Mouse (Mus musculus) gastrocnemius, postnatal 25 days (tissue): ENCODE measurements around the gene Gm10577. TPM values are rescaled to one million over a fixed set of nuclear protein-coding genes. Genes with fewer than 3 reads are reported as not detected.

Source experiments
- DNase-seq: peaks from one replicate; pipeline ENCODE4 v3.0.0; 2022
- total RNA-seq, 2 experiments: library from RNA; stranded (reverse); gene quantifications; 1 replicate in 1 of 2; 2 replicates in 1 of 2; pipeline ENCODE4 v1.2.3; 2021

Gm10577 gene
- total RNA-seq, 2 experiments from 2014 or later: not detected

DNA sequence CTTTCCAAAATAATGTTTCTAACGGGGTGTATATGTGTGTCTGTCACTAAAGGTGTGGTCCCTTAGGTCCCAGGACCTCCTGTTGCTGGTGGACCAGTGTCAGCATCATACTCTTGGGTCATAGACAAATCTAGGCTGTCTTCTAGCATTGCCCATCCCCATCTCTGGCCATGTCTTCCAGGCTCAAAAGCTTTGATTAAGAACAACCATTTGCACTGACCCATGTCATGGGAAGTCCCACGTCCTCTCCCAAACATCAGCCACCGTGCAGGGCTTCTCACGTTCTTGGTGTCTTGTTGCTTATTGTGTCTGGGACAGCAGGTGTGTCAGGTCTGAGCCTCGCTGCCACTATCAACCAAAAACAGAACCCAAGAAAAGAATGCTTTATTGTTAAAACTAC, 24.9 kb downstream of the Gm10577 start:
- no peak for DNase-seq

DNA sequence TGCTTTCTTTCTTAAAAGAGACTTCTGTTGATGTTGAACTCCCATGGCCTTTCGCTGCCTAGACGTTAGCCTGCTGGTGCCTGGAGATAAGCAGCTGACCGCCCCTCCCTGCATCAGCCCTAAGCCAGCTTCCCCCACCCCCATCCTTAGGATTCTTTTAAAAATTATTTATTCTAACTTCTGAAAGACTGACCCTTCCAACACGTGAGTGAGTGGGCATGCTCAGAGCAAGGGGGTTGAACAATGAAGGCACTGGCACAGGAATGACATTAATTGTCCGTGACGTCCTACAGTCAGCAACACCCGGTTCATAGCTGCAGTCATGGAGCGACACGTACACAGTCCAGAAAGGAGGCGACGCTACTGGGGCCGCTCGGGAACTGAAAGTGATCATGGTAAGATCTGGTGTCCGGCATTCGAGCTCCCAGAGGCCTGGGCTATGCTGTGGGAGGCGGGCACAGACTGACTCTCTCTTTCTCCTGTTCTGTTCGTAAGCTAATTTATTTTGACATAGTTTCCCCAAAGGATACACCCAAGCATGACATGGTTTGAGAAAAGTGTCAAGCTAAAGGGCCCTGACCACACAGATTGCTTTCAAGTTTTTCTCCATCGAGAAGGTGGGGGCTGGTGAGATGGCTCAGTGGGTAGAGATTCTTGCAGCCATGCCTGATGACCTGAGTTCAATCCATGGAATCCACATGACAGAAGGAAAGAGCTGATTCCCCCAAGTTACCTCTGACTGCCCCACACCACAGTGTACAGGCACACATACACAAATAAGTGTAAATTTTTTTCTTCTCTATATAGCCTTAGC, 25.8 kb downstream of the Gm10577 start:
- no peak for DNase-seq

DNA sequence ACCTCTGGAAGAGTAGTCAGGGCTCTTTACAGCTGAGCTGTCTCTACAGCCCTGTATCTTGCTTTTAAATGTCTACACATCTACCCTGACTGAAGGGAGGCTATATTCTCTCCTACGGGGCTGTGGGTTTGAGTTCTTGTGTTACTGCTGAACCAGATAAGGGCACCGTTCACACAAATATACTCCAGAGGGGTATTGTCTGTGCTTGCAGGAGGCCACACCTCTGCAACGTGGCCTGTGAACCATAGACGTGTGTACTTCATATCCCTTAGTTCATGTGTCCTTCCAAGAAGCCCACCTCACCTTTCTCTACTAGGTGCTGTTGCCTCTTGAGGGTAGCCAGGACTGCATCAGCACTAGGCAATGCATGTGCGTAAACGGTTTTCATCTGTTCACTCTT, 28.4 kb downstream of the Gm10577 start:
- DNase-seq: no peak

DNA sequence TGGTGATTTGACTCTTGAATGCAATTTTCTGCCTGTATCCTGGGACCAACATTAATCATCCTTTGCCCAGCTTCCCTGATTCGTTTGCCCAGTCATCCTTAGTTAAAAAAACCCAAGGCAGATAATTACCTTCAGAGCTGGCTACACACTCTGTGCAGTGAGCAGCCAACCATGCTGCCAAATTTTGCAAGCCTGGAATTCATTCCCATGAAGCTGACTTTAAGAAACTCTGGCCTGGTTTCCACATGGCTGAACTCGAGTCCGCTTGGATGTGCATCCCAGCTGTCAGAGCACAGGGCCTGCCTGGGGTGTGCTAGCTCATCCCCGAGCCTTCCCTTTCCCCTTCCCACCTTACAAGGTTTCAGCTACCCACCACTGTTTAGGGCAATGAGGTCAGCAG, 29.5 kb downstream of the Gm10577 start:
- peak; percentile 35 for DNase-seq

DNA sequence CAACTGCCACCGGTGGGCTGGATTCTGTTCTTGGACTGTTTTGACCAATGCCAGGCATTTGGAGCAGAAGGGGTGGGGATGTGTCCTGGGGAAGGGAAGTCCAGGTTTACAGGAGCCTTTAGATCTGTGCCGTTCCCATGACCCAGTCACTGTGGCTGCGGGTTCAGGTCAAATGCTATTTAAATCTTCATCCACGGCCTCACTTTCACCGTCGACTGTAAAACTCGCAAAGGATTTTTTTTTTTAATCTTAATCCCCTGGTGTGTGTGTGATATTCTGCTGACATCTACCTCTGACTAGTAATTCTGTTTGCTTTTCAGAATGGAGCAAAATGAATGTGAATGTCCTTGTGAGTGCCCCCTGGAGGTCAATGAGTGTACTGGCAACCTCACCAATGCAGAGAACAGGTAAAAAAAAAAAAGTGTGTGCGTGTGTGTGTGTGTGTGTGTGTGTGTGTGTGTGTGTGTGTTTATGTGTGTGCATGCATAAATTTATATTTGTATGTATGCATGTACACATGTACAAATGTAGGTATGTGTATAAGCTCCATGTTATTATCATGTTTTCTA, 32.2 kb downstream of the Gm10577 start:
- DNase-seq: no peak

DNA sequence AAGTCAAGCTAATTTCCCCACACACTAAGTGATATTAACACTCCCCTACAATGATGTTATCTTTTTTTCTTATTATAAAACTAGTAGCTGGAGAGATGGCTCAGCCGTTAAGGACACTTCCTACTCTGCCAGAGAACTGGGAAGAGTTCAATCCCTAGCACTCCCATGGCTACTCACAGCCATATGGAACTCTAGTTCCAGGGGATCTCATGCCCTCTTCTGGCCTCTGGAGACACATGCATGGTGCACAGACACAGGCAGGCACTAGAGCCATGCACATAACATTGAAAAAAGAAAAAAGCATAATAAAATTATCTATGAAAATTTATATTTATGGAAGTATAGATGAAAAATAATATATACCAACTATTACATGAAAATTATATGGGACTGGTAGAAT, 33.3 kb downstream of the Gm10577 start:
- DNase-seq: no peak

DNA sequence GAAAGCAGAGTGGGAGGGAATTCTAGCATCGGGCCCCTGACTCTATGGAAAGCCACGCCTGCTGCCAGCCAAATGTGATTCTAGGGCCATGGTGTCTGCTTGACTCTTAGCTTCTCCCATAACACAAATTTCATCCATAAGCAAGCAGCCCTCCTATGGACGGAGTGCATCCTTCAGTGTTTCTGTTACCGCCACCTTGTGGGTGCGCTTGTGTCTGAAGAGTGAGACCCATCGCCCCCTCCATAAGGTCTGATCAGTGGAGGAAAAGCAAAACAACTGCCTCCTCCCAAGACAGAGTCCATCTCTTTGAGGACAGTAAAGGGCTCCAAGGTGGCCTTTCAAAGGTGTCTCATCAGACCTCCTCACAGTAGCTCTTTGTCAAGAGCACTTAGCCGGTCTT, 43.0 kb downstream of the Gm10577 start:
- DNase-seq: no peak

DNA sequence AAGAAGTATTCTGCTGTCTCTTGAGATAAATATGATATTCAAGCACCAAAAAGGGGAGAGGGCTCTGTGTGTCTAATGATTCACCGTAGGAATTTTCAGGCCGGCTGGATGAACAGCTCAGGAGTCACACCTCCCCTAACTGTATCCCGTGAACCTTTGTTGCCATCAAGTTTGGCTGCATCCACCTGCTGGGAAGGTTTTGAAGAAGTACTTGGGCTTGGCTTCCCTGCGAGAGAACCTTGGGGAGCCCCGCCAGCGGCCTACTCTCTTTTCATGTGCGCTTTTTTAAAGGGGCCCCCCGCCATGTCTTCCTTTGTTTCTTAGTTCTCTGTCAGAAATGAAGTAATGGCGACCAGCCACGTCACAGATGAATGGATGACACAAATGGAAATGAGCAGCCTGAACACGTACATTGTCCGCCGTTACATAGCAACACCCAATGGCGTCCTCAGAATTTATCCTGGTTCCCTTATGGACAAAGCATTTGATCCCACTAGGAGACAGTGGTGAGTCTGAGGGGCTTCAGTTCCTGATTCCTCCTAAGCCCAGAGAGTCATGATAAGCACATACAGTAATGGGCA, 46.0 kb downstream of the Gm10577 start:
- no peak for DNase-seq

DNA sequence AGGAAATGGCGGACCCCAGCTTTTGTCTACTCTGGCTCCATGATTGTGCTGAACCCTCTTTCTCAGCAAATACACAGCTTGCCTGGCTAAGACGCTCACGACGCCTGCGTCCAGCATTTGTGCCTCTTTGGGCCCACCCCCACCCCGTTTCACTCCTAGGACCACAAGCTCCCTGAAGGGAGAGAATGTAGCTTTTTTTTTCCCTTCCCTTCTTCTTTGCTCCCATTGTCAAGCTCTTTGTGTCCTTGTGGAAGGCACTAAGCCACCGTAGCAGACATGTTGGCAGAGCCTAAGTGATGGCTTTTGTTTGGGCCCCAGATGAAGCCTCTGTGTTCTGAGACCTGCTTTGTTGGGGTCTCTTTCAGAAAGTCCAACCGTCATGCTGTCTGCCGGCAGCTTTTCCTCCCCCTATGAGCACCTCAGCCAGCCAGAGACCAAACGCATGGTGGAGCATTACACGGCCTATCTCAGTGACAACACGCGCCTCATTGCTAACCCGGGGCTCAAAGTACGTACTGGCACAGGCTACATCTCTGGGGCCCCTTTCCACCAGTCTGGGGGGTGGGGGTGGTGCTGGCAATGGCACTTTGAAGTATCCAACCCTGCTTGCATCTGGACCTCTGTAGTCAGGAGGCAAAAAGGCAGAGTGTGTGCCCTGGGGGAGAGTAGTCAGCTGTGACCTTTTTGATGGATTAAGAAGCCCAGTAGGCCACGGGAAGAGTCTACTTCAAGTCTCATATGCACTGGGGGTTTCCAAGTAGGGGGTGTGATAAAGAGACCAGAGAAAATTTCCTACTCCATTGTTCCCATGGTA, 46.6 kb downstream of the Gm10577 start:
- no peak for DNase-seq

Other genes with a start within 250 kb of the Gm10577 start
- 1 to 10 TPM; 2.9 to 4.2 TPM for gene Cachd1, start 244.0 kb downstream of the Gm10577 start, total RNA-seq
- 10 to 100 TPM in 1 of 2 experiments, 1 to 10 TPM in 1; 2.9 to 11.3 TPM for gene Raver2, start 48.3 kb upstream of the Gm10577 start, total RNA-seq
- 10 to 100 TPM; 96.1 to 98.5 TPM for gene Jak1, start 244.6 kb upstream of the Gm10577 start, total RNA-seq